Comparison of ENCODE assay signal across 20 mouse cellular contexts in genomic region chr1:134167416-134168305, GRCm38 (mm10). TPM values are rescaled to one million over a fixed set of nuclear protein-coding genes. Genes with fewer than 3 reads are reported as not detected.
A peak's percentile ranks its signal among the peaks of the same experiment; 100 is the strongest.
DNase-seq lines count a peak whose midpoint lies in the region; ATAC-seq lines count a peak whose summit lies in the region.
"Had no signal": no experiment of that assay in that cellular context is flagged by ENCODE, and none has a peak within 500 bp of the region (broad histone marks: within the 10 kb centered on the region; RNA-seq: fewer than 3 reads in every experiment).

No protein-coding gene starts in this region.

- H3K4me1 ChIP-seq in heart, embryonic 14.5 days (ENCODE audit: control insufficient read depth in 2 of 2, insufficient read depth in 2 of 2, low read length in 2 of 2), result peaks cover 2 to 10% of the 10 kb centered on the region in 2 experiments; a peak in 2 of 4 replicates
- no peaks in the 10 kb centered on the region for H3K4me1 ChIP-seq in forebrain, embryonic 11.5 days (replicated peaks; ENCODE audit: control insufficient read depth, insufficient read depth, low read length)
- H3K4me1 ChIP-seq: limb, embryonic 12.5 days had no signal

- 25% methylated on average over 14 of the region's 14 CpGs for WGBS in heart, embryonic 14.5 days
- whole genome bisulfite sequencing in forebrain, embryonic 11.5 days, result 46% methylated on average over 14 of the region's 14 CpGs

- H3K36me3 ChIP-seq in heart, embryonic 14.5 days (ENCODE audit: control insufficient read depth, insufficient read depth, low read length), result no peaks in the 10 kb centered on the region
- H3K36me3 ChIP-seq in forebrain, embryonic 11.5 days (ENCODE audit: control insufficient read depth, insufficient read depth, low read length), result no peaks in the 10 kb centered on the region
- H3K36me3 ChIP-seq: embryonic facial prominence, embryonic 12.5 days; forebrain, embryonic 10.5 days; limb, embryonic 12.5 days had no signal

- H3K27ac ChIP-seq in heart, embryonic 14.5 days (replicated peaks in 1 of 2; ENCODE audit: control insufficient read depth in 1 of 2, insufficient read depth in 1 of 2, low read depth in 2 of 2, low read length in 2 of 2), result peak overlapping the region in 1 of 2 experiments; percentile 8; a peak in 1 of 4 replicates
- no peak overlapping the region for H3K27ac ChIP-seq in forebrain, embryonic 11.5 days (ENCODE audit: low read depth, low read length)
- H3K27ac ChIP-seq: embryonic facial prominence, embryonic 12.5 days; forebrain, embryonic 10.5 days; limb, embryonic 12.5 days; macrophage had no signal

- H3K4me3 ChIP-seq in heart, embryonic 14.5 days (ENCODE audit: control insufficient read depth in 1 of 2, insufficient read depth in 1 of 2, low read depth in 1 of 2, low read length in 2 of 2), result no peak overlapping the region
- no peak overlapping the region for H3K4me3 ChIP-seq in forebrain, embryonic 11.5 days (ENCODE audit: low read depth, low read length)
- H3K4me3 ChIP-seq: embryonic facial prominence, embryonic 12.5 days; forebrain, embryonic 10.5 days; limb, embryonic 12.5 days had no signal

- no peaks in the 10 kb centered on the region for H3K27me3 ChIP-seq in heart, embryonic 14.5 days (ENCODE audit: control insufficient read depth, insufficient read depth, low read length)
- H3K27me3 ChIP-seq in forebrain, embryonic 11.5 days (ENCODE audit: control insufficient read depth, insufficient read depth, low read length), result no peaks in the 10 kb centered on the region
- H3K27me3 ChIP-seq: embryonic facial prominence, embryonic 12.5 days; limb, embryonic 12.5 days had no signal

- no peak for ATAC-seq in heart, embryonic 14.5 days (ENCODE audit: insufficient number of reproducible peaks, insufficient read depth, low FRiP score, low read depth)
- ATAC-seq in forebrain, embryonic 11.5 days (replicated peaks; ENCODE audit: low FRiP score), result no peak
- ATAC-seq: inflammation-experienced regulatory T-cells, adult 6 months had no signal

- H3K9ac ChIP-seq in heart, embryonic 14.5 days (ENCODE audit: low read length), result peak overlapping the region; percentile 30; the same call in 1 of the 2 replicates
- H3K9ac ChIP-seq in forebrain, embryonic 11.5 days (ENCODE audit: low read length), result no peak overlapping the region
- H3K9ac ChIP-seq: embryonic facial prominence, embryonic 12.5 days; limb, embryonic 12.5 days had no signal

- peak overlapping the region; percentile 17 for H3K4me2 ChIP-seq in heart, embryonic 14.5 days (ENCODE audit: low read length)
- no peak overlapping the region for H3K4me2 ChIP-seq in forebrain, embryonic 11.5 days (ENCODE audit: low read depth, low read length, severe bottlenecking)
- H3K4me2 ChIP-seq: embryonic facial prominence, embryonic 12.5 days; limb, embryonic 12.5 days had no signal

- DNase-seq in gastrocnemius, adult 18-20 months (ENCODE audit: low spot score), result peak; percentile 32
- DNase-seq in gastrocnemius, postnatal 25 days, result no peak
- DNase-seq in brain, adult 2 months (ENCODE audit: low read depth, low spot score), result peak; percentile 86
- DNase-seq in cerebellum, postnatal 14 days, result peak; percentile 29 to 39
- DNase-seq in adrenal gland, postnatal 36 days, result no peak
- no peak for DNase-seq in adrenal gland, postnatal 14 days
- no peak for DNase-seq in forebrain, embryonic 11.5 days (ENCODE audit: low spot score)
- DNase-seq: adrenal gland, postnatal 10 days; kidney, postnatal 10 days; thymus, adult 18-20 months had no signal

- 0 out of 2 replicates have a peak, but pooled peaks cover 2% of the 10 kb centered on the region for H3K9me3 ChIP-seq in heart, embryonic 14.5 days (ENCODE audit: control insufficient read depth, low read length)
- no peaks in the 10 kb centered on the region for H3K9me3 ChIP-seq in forebrain, embryonic 11.5 days (ENCODE audit: control insufficient read depth, low read length)
- H3K9me3 ChIP-seq: embryonic facial prominence, embryonic 12.5 days; forebrain, embryonic 10.5 days; limb, embryonic 12.5 days had no signal

RNA-seq across cellular contexts. Expression of gene Chil1, which starts 14.3 kb away (rescaled TPM):
- 1 to 10 TPM; 1.1 to 2.0 TPM for total RNA-seq in gastrocnemius, adult 18-20 months (2021)
- 1 to 10 TPM in 1 of 2 experiments, under 1 TPM in 1; 0.91 to 1.7 TPM for total RNA-seq in gastrocnemius, postnatal 25 days (2021)
- polyA plus RNA-seq in heart, embryonic 14.5 days (2014; fragmentation: Nextera tagmentation; extraction: Ambion mirVana), result 0.66 and 1.5 TPM in 2 replicates
- total RNA-seq in adrenal gland, postnatal 36 days (2021), result 1 to 10 TPM; 1.3 to 1.7 TPM
- total RNA-seq in adrenal gland, postnatal 14 days (2021), result 1.1 and 1.2 TPM in 2 replicates
- 0.27 and 0.65 TPM in 2 replicates for polyA plus RNA-seq in forebrain, embryonic 11.5 days (2014; fragmentation: Nextera tagmentation; extraction: Ambion mirVana)
- polyA plus RNA-seq: forebrain, embryonic 10.5 days had no signal

RNA-seq across cellular contexts. Expression of gene Mybph, which starts 25.6 kb away (rescaled TPM):
- 100 to 1,000 TPM; 192 to 275 TPM for total RNA-seq in gastrocnemius, adult 18-20 months (2021)
- 100 to 1,000 TPM; 335 to 488 TPM for total RNA-seq in gastrocnemius, postnatal 25 days (2021)
- polyA plus RNA-seq in heart, embryonic 14.5 days (2014; fragmentation: Nextera tagmentation; extraction: Ambion mirVana), result 0.12 and 0.27 TPM in 2 replicates
- total RNA-seq in adrenal gland, postnatal 36 days (2021), result under 1 TPM in 1 of 2 experiments, not detected in 1; 0.13 TPM
- total RNA-seq in adrenal gland, postnatal 14 days (2021), result not detected in 2 replicates
- polyA plus RNA-seq in forebrain, embryonic 11.5 days (2014; fragmentation: Nextera tagmentation; extraction: Ambion mirVana), result not detected in 2 replicates
- total RNA-seq: ES-E14; hematopoietic stem cell, adult 5-6 weeks; midbrain, postnatal 0 days had no signal
- polyA plus RNA-seq: inflammation-experienced regulatory T-cells, adult 6 months; macrophage; midbrain, postnatal 0 days had no signal

RNA-seq across cellular contexts. Expression of gene Chit1, which starts 56.6 kb away (rescaled TPM):
- not detected for total RNA-seq in gastrocnemius, adult 18-20 months (2021)
- total RNA-seq in gastrocnemius, postnatal 25 days (2021), result not detected
- 0.46 and 0.96 TPM in 2 replicates for polyA plus RNA-seq in heart, embryonic 14.5 days (2014; fragmentation: Nextera tagmentation; extraction: Ambion mirVana)
- total RNA-seq in adrenal gland, postnatal 36 days (2021), result not detected
- not detected in 2 replicates for total RNA-seq in adrenal gland, postnatal 14 days (2021)
- not detected in 2 replicates for polyA plus RNA-seq in forebrain, embryonic 11.5 days (2014; fragmentation: Nextera tagmentation; extraction: Ambion mirVana)
- total RNA-seq: hematopoietic stem cell, adult 5-6 weeks; left cerebral cortex, adult 18-20 months had no signal
- polyA plus RNA-seq: embryonic facial prominence, embryonic 12.5 days; forebrain, embryonic 10.5 days; inflammation-experienced regulatory T-cells, adult 6 months; limb, embryonic 12.5 days; macrophage had no signal

Comparison
In these comparisons a context has a peak if more than half of its experiments do, and no peak if none do; other contexts are left out.
1. DNase-seq: peak in gastrocnemius, adult 18-20 months (single experiment), brain, adult 2 months (single experiment) and cerebellum, postnatal 14 days (2 of 2); none in gastrocnemius, postnatal 25 days (single experiment), adrenal gland, postnatal 36 days (0 of 2), adrenal gland, postnatal 14 days (single experiment) and forebrain, embryonic 11.5 days (single experiment).
2. RNA of gene Mybph, which starts 25.6 kb away (total RNA-seq): 335 to 488 TPM in gastrocnemius, postnatal 25 days and 192 to 275 TPM in gastrocnemius, adult 18-20 months; 0.13 TPM in adrenal gland, postnatal 36 days and not detected in adrenal gland, postnatal 14 days; every median in the first group is over 100 times any median in the second.